Mouse (Mus musculus): ENCODE data around the gene Exoc8.

Exoc8 gene

GRCm38 (mm10) chr8:124896632-124897385 lies 696 bp downstream of the Exoc8 start:
- H3K4me1 ChIP-seq (replicated peaks; ENCODE audit: low read depth, low read length) = peaks cover 40% of the 10 kb centered on the region
- H3K27me3 ChIP-seq (ENCODE audit: insufficient read depth, low read length) = no peaks in the 10 kb centered on the region
- H3K36me3 ChIP-seq (ENCODE audit: insufficient read depth, low read length) = peaks cover 78% of the 10 kb centered on the region
- H3K4me3 ChIP-seq (replicated peaks; ENCODE audit: low read length) = peak overlapping the region; percentile 94
- no peaks in the 10 kb centered on the region for H3K9me3 ChIP-seq (ENCODE audit: low read length)
- TF ChIP-seq CTCF (conservative IDR thresholded peaks at IDR 0.05; ENCODE audit: low read length) = no peak
- TF ChIP-seq NANOG (IDR thresholded peaks at IDR 0.05; ENCODE audit: borderline replicate concordance, low read length) = no peak
- TF ChIP-seq POU5F1 (IDR thresholded peaks at IDR 0.05; ENCODE audit: borderline replicate concordance, low read length) = no peak

GRCm38 (mm10) chr8:124896010-124896631 lies 1.4 kb downstream of the Exoc8 start:
- Histone ChIP-seq H3K4me1 (replicated peaks; ENCODE audit: low read depth, low read length) (peaks cover 40% of the 10 kb centered on the region), H3K36me3 (ENCODE audit: insufficient read depth, low read length) (peaks cover 79% of the 10 kb centered on the region), H3K9me3 (ENCODE audit: low read length) (no peaks in the 10 kb centered on the region), H3K4me3 (replicated peaks; ENCODE audit: low read length) (peak overlapping the region; percentile 94), H3K27me3 (ENCODE audit: insufficient read depth, low read length) (no peaks in the 10 kb centered on the region)
- no peak for TF ChIP-seq CTCF (conservative IDR thresholded peaks at IDR 0.05; ENCODE audit: low read length)
- no peak for TF ChIP-seq POU5F1 (IDR thresholded peaks at IDR 0.05; ENCODE audit: borderline replicate concordance, low read length)
- no peak for TF ChIP-seq NANOG (IDR thresholded peaks at IDR 0.05; ENCODE audit: borderline replicate concordance, low read length)

- no peaks in the 10 kb centered on the region for H3K9me3 ChIP-seq (ENCODE audit: low read length)
- peaks cover 86% of the 10 kb centered on the region for H3K36me3 ChIP-seq (ENCODE audit: insufficient read depth, low read length)
- H3K4me1 ChIP-seq (replicated peaks; ENCODE audit: low read depth, low read length) = peaks cover 29% of the 10 kb centered on the region
- TF ChIP-seq CTCF (conservative IDR thresholded peaks at IDR 0.05; ENCODE audit: low read length) (no peak), NANOG (IDR thresholded peaks at IDR 0.05; ENCODE audit: borderline replicate concordance, low read length) (no peak), POU5F1 (IDR thresholded peaks at IDR 0.05; ENCODE audit: borderline replicate concordance, low read length) (no peak)
- H3K27me3 ChIP-seq (ENCODE audit: insufficient read depth, low read length) = no peaks in the 10 kb centered on the region
- no peak overlapping the region for H3K4me3 ChIP-seq (replicated peaks; ENCODE audit: low read length)
Measured at GRCm38 (mm10) chr8:124892596-124892995, 4.9 kb downstream of the Exoc8 start.

GRCm38 (mm10) chr8:124888385-124888784 lies 9.1 kb downstream of the Exoc8 start:
- H3K36me3 ChIP-seq (ENCODE audit: insufficient read depth, low read length) = peaks cover 97% of the 10 kb centered on the region
- no peaks in the 10 kb centered on the region for H3K9me3 ChIP-seq (ENCODE audit: low read length)
- no peak overlapping the region for H3K4me3 ChIP-seq (replicated peaks; ENCODE audit: low read length)
- no peak for TF ChIP-seq POU5F1 (IDR thresholded peaks at IDR 0.05; ENCODE audit: borderline replicate concordance, low read length)
- TF ChIP-seq CTCF (conservative IDR thresholded peaks at IDR 0.05; ENCODE audit: low read length) = peak; percentile 79
- no peaks in the 10 kb centered on the region for H3K4me1 ChIP-seq (replicated peaks; ENCODE audit: low read depth, low read length)
- H3K27me3 ChIP-seq (ENCODE audit: insufficient read depth, low read length) = no peaks in the 10 kb centered on the region

- Histone ChIP-seq H3K36me3 (ENCODE audit: insufficient read depth, low read length) (peaks cover 98% of the 10 kb centered on the region), H3K4me1 (replicated peaks; ENCODE audit: low read depth, low read length) (peaks cover 7% of the 10 kb centered on the region), H3K4me3 (replicated peaks; ENCODE audit: low read length) (no peak overlapping the region), H3K27me3 (ENCODE audit: insufficient read depth, low read length) (no peaks in the 10 kb centered on the region), H3K9me3 (ENCODE audit: low read length) (no peaks in the 10 kb centered on the region)
- TF ChIP-seq NANOG (IDR thresholded peaks at IDR 0.05; ENCODE audit: borderline replicate concordance, low read length) (no peak), POU5F1 (IDR thresholded peaks at IDR 0.05; ENCODE audit: borderline replicate concordance, low read length) (no peak), CTCF (conservative IDR thresholded peaks at IDR 0.05; ENCODE audit: low read length) (no peak)
Measured at GRCm38 (mm10) chr8:124878946-124879526, 18.5 kb downstream of the Exoc8 start.

GRCm38 (mm10) chr8:124878141-124878540 lies 19.4 kb downstream of the Exoc8 start:
- no peaks in the 10 kb centered on the region for H3K9me3 ChIP-seq (ENCODE audit: low read length)
- no peak overlapping the region for H3K4me3 ChIP-seq (replicated peaks; ENCODE audit: low read length)
- H3K27me3 ChIP-seq (ENCODE audit: insufficient read depth, low read length) = no peaks in the 10 kb centered on the region
- peaks cover 98% of the 10 kb centered on the region for H3K36me3 ChIP-seq (ENCODE audit: insufficient read depth, low read length)
- peaks cover 14% of the 10 kb centered on the region for H3K4me1 ChIP-seq (replicated peaks; ENCODE audit: low read depth, low read length)
- no peak for TF ChIP-seq NANOG (IDR thresholded peaks at IDR 0.05; ENCODE audit: borderline replicate concordance, low read length)
- TF ChIP-seq CTCF (conservative IDR thresholded peaks at IDR 0.05; ENCODE audit: low read length) = no peak
- TF ChIP-seq POU5F1 (IDR thresholded peaks at IDR 0.05; ENCODE audit: borderline replicate concordance, low read length) = no peak

GRCm38 (mm10) chr8:124872690-124873089 lies 24.8 kb downstream of the Exoc8 start:
- H3K36me3 ChIP-seq (ENCODE audit: insufficient read depth, low read length) = peaks cover 89% of the 10 kb centered on the region
- H3K27me3 ChIP-seq (ENCODE audit: insufficient read depth, low read length) = no peaks in the 10 kb centered on the region
- no peak overlapping the region for H3K4me3 ChIP-seq (replicated peaks; ENCODE audit: low read length)
- TF ChIP-seq NANOG (IDR thresholded peaks at IDR 0.05; ENCODE audit: borderline replicate concordance, low read length) (no peak), CTCF (conservative IDR thresholded peaks at IDR 0.05; ENCODE audit: low read length) (no peak), POU5F1 (IDR thresholded peaks at IDR 0.05; ENCODE audit: borderline replicate concordance, low read length) (no peak)
- peaks cover 60% of the 10 kb centered on the region for H3K4me1 ChIP-seq (replicated peaks; ENCODE audit: low read depth, low read length)
- H3K9me3 ChIP-seq (ENCODE audit: low read length) = no peaks in the 10 kb centered on the region

- Histone ChIP-seq H3K9me3 (ENCODE audit: low read length) (no peaks in the 10 kb centered on the region), H3K27me3 (ENCODE audit: insufficient read depth, low read length) (no peaks in the 10 kb centered on the region), H3K4me1 (replicated peaks; ENCODE audit: low read depth, low read length) (peaks cover 66% of the 10 kb centered on the region), H3K4me3 (replicated peaks; ENCODE audit: low read length) (no peak overlapping the region), H3K36me3 (ENCODE audit: insufficient read depth, low read length) (peaks cover 89% of the 10 kb centered on the region)
- TF ChIP-seq POU5F1 (IDR thresholded peaks at IDR 0.05; ENCODE audit: borderline replicate concordance, low read length) (no peak), CTCF (conservative IDR thresholded peaks at IDR 0.05; ENCODE audit: low read length) (peak; percentile 24; the same call in 1 of the 2 replicates)
Measured at GRCm38 (mm10) chr8:124872081-124872480, 25.4 kb downstream of the Exoc8 start.

Data from E14TG2a.4 (cell line).